In the genomic region with DNA sequence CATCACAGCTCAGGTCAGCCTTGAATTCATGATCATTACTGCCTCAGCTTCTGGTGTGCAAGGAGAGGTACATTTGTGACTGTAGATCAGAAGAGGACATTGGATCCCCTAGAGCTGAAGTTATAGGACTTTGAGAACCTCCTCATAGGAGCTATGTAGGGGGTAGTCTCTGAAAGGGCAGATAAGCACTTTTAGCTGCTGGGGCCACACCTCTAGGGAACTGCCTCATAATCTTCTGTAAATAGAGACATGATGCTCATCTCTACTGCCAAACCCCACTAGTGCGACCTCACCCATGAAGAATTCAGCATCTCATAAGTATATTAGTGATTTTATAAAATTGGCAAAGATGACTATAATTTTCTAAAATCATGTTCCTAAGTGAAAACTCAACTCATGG, we compare ENCODE assay signal across 12 mouse cellular contexts.
"Had no signal": no experiment of that assay in that cellular context is flagged by ENCODE, and none has a peak within 500 bp of the region (broad histone marks: within the 10 kb centered on the region; RNA-seq: fewer than 3 reads in every experiment).

No protein-coding gene starts in this region.

- H3K27me3 ChIP-seq: megakaryocyte, embryonic 14.5 days; midbrain, embryonic 12.5 days; neural tube, embryonic 13.5 days had no signal

- H3K36me3 ChIP-seq: limb, embryonic 10.5 days; midbrain, embryonic 12.5 days; neural tube, embryonic 13.5 days had no signal

- H3K4me3 ChIP-seq: left cerebral cortex, adult 2 months; limb, embryonic 10.5 days; megakaryocyte, embryonic 14.5 days; midbrain, embryonic 12.5 days; neural tube, embryonic 13.5 days had no signal

- H3K4me2 ChIP-seq: midbrain, embryonic 12.5 days; neural tube, embryonic 13.5 days had no signal

- H3K9ac ChIP-seq: midbrain, embryonic 12.5 days; neural tube, embryonic 13.5 days had no signal

- H3K9me3 ChIP-seq: limb, embryonic 10.5 days; megakaryocyte, embryonic 14.5 days; midbrain, embryonic 12.5 days; neural tube, embryonic 13.5 days had no signal

- H3K4me1 ChIP-seq: limb, embryonic 10.5 days; midbrain, embryonic 12.5 days; neural tube, embryonic 13.5 days had no signal

- H3K27ac ChIP-seq: left cerebral cortex, adult 2 months; limb, embryonic 10.5 days; midbrain, embryonic 12.5 days; neural tube, embryonic 13.5 days; stomach, postnatal 0 days had no signal

- DNase-seq: lung, adult 2 months; lung, postnatal 4 days; retina, postnatal 1 day; right cerebral cortex, postnatal 25 days; thymus, postnatal 14 days had no signal

- ATAC-seq: midbrain, embryonic 16.5 days had no signal
